Mouse (Mus musculus) brain, embryonic 18.5 days (tissue): ENCODE data around the gene Dlgap1.

ENCODE experiments used
- DNase-seq: peaks from one replicate; pipeline ENCODE4 v3.0.0-alpha.2; 2012; ENCODE audit warnings: low read depth, low spot score

Dlgap1 gene

GRCm38 (mm10) chr17:70719684-70720324 is 750.9 kb downstream of the Dlgap1 start:
- DNase-seq, result no peak

- DNase-seq, result no peak
These were observed 751.9 kb downstream of the Dlgap1 start for GRCm38 (mm10) chr17:70720766-70721165.

- DNase-seq, result no peak
These were observed 753.3 kb downstream of the Dlgap1 start for GRCm38 (mm10) chr17:70722146-70722545.

- DNase-seq, result no peak
These were observed 759.9 kb downstream of the Dlgap1 start for GRCm38 (mm10) chr17:70728719-70729281.

DNA sequence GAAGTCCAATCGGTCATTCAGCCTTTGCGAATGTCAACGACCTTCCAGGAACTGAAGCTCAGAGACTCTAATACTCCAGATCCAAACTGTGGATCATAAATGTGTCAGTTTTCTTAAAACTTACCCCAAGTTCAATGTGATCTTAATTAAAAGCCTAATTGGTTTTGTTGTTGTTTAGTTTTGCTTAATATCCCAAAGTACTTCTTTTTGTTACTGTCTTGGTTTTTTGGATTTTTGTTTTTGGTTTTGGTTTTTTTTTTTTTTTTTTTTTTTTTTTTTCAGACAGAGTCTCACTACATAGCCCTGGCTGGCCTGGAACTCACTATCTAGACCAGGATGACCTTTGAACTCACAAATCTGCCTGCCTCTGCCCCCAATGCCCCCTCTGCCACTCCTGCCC is 765.9 kb downstream of the Dlgap1 start:
- no peak for DNase-seq

DNA sequence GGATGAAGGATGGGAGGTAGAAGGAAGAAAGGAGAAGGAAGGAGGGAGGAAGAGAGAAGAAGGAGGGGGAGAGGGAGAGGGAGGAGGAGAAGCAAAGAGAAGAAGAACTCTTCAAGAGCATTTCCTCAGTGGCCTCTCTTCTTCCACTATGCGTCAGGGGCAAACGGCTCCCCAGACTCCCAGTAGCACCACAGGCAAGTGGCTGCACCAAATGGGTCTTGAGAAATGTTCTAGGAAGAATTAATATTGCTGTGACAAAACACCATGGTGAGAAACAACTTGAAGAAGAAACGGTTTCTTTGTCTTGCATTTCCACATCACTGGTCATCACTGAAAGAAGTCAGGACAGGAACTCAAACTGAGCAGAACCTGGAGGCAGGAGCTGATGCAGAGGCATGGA is 766.5 kb downstream of the Dlgap1 start:
- no peak for DNase-seq

GRCm38 (mm10) chr17:70737424-70737823 is 768.6 kb downstream of the Dlgap1 start:
- no peak for DNase-seq

GRCm38 (mm10) chr17:70738168-70738854 is 769.4 kb downstream of the Dlgap1 start:
- DNase-seq, result no peak

DNA sequence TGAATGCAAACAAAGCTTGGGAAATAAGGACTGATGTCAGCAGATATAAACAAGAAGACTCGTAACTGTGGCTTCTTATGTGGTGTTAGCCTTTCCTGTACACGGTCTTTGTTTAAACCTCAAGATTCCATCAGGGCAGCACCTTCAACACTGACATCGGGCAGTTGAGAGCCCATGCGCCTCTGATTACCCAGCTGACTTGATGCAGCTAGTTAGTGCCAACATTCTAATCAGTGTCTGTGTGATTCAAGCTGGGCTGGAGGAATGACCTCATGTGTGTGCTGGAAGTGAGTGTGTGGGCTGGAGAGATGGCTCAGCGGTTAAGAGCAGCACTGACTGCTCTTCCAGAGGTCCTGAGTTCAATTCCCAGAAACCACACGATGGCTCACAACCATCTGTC is 770.5 kb downstream of the Dlgap1 start:
- DNase-seq, result no peak

- no peak for DNase-seq
These were observed 772.8 kb downstream of the Dlgap1 start for GRCm38 (mm10) chr17:70741696-70742095.

GRCm38 (mm10) chr17:70744570-70745153 is 775.8 kb downstream of the Dlgap1 start:
- no peak for DNase-seq

- DNase-seq, result no peak
These were observed 776.5 kb downstream of the Dlgap1 start for GRCm38 (mm10) chr17:70745385-70745784.

GRCm38 (mm10) chr17:70746379-70747079 is 777.7 kb downstream of the Dlgap1 start:
- no peak for DNase-seq

DNA sequence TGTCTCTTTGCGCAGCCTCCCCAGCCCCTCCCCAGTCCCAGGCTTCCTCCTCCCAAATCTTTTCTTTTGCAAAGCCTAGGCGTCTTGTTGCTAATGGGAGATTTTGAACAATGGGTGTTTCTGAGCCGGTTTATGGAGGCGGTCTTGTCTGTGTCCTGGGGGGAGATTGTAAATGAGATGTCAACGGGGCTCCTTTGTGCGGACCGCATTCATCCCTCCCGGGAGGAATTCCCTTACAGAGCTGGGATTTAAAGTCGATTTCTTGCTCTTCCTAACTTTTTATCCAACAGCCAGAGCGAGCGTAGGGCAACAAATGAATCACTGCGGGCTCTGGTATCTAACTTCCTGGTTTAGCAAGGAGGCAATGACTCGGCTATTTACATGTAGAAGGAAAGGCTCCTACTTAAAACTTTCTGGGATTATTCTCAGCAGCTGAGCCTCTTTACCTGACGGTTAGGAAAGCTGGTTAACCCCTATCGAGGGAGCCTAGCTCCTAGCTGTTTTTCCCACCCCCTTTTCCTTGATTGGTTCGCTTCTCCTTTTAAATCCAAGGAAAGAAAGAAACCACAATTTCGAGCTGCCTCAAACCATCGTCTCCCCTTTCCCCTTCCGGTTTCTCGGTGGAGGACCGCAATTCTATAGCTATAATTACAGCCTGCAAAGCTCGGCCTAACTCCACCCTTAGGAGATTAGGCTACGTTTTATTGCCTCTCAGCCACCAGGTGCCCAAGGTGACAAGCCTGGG is 779.0 kb downstream of the Dlgap1 start:
- no peak for DNase-seq

DNA sequence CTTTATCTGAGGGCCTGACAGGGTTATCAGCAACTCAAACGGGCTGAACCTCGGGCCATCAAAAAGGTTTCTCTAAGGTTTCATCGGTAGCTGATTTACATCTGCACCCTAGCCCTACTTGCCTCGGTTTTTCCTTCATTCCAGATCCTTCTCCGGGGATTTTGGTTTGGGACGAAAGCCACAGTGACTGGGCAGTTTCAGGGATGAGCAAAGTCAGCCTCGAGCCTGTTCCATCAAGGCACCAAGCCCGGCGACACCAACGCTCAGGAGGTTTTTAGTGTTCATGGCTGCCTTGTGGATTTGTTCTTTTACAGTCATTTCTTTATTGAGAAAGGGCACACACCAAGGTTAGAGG is 779.6 kb downstream of the Dlgap1 start:
- DNase-seq, result no peak

DNA sequence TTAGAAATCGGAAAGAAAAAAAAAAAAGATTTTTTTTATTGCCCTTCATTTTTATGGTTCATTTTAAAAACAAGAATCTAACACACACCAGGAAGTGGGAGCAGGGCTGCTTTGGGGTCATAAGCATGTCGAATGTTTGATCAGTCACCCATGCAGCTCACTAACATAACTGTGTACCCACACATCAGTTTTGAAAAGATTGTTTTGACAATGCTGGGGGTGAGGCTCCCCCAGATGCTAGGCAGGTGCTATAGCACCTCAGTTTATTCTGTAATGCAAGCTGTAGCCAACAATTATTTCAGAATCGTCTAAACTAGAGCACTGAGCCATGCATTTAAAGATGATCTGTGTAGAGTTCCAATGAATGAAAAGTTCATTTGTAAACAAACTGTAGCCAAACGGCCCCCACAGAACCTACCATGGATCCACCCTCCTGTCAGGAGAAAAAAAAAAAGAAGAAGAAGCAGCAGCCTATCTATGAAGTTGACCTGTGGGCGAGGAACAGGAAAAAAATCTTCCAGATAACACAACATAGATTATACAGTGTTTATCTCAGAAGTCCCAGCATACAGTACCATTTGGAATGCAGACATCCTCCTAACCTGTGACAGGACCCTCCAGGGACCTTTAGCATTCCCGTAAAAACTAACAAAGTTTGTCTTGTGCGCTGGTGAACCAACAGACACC is 780.2 kb downstream of the Dlgap1 start:
- DNase-seq, result no peak

- DNase-seq, result no peak
These were observed 781.6 kb downstream of the Dlgap1 start for GRCm38 (mm10) chr17:70750236-70751160.

- DNase-seq, result no peak
These were observed 782.3 kb downstream of the Dlgap1 start for GRCm38 (mm10) chr17:70751161-70751651.

DNA sequence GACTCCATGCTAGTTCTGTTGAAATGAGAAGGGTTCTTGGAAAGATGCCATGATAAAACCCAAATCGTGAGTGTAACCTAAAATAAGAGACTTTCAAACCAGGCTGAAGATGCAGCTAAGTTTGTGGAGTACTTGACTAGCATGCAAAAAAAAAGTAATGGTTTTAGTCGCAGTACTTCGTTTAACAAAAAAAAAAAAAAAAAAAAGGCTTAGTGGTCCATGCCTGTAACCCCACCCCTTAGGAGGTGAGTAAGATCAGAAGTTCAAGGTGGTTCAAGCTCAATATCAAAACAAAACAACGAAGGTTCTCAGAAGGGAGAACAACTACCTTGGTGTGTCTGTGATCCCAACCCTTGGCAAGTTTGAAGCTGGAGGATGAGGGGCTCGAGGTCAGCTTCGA is 782.8 kb downstream of the Dlgap1 start:
- no peak for DNase-seq
